Mouse (Mus musculus) lung, postnatal 0 days (tissue): ENCODE data around the gene Asic5. TPM values are rescaled to one million over a fixed set of nuclear protein-coding genes. Genes with fewer than 3 reads are reported as not detected.

Source experiments
- ATAC-seq: fragments of 200-750 bp; cut with Nextera tagmentation; 2 replicates; pipeline ENCODE4 v1.8.0; 2017; ENCODE audit warnings: moderate library complexity
- DNase-seq: peaks from one replicate; pipeline ENCODE4 v3.0.0-alpha.2; 2016; ENCODE audit warnings: low spot score
- H3K27ac ChIP-seq: fragments of 300-500 bp; sonication (generic); 2 replicates; pipeline ENCODE4 v1.5.1; 2014; ENCODE audit warnings: antibody characterized with exemption, mild to moderate bottlenecking, low read length, mixed read lengths
- H3K27me3 ChIP-seq: fragments of 300-500 bp; sonication (generic); replicated peaks from 2 replicates; pipeline ENCODE4 v1.6.1; 2014; ENCODE audit warnings: low read length, mixed read lengths; ENCODE audit not compliant: insufficient read depth
- H3K36me3 ChIP-seq: fragments of 300-500 bp; sonication (generic); 2 replicates; pipeline ENCODE4 v1.6.1; 2014; ENCODE audit warnings: low read length, mixed read lengths; ENCODE audit not compliant: insufficient read depth
- H3K4me1 ChIP-seq: fragments of 300-500 bp; sonication (generic); 2 replicates; pipeline ENCODE4 v1.6.1; 2014; ENCODE audit warnings: antibody characterized with exemption, low read depth, low read length, mixed read lengths; ENCODE audit not compliant: insufficient read depth
- H3K4me2 ChIP-seq: fragments of 300-500 bp; sonication (generic); replicated peaks from 2 replicates; pipeline ENCODE4 v1.6.1; 2014; ENCODE audit warnings: low read depth, mild to moderate bottlenecking, low read length, moderate library complexity, mixed read lengths
- H3K4me3 ChIP-seq: fragments of 300-500 bp; sonication (generic); 2 replicates; pipeline ENCODE4 v1.5.1; 2014; ENCODE audit warnings: low read depth, low read length
- H3K9ac ChIP-seq: fragments of 300-500 bp; sonication (generic); replicated peaks from 2 replicates; pipeline ENCODE4 v1.6.1; 2014; ENCODE audit warnings: low read depth, mild to moderate bottlenecking
- H3K9me3 ChIP-seq: fragments of 300-500 bp; sonication (generic); 2 replicates; pipeline ENCODE4 v1.6.1; 2016; ENCODE audit warnings: low read length, mixed read lengths
- CTCF ChIP-seq: IDR thresholded peaks from 2 replicates; pipeline ENCODE4 v1.5.1; 2016; ENCODE audit warnings: antibody characterized with exemption, mild to moderate bottlenecking
- EP300 ChIP-seq: IDR thresholded peaks from 2 replicates; pipeline ENCODE4 v1.6.1; 2016; ENCODE audit warnings: antibody characterized with exemption, mild to moderate bottlenecking, control low read depth
- WGBS: fragments of 180-500 bp; shearing (Covaris S2); extraction: QIAGEN DNeasy Blood & Tissue Kit; methylation state at CpG from one replicate; pipeline ENCODE4 v1.1.7; 2014; 5-methylcytosine and 5-hydroxymethylcytosine counted together
- polyA plus RNA-seq: library from polyadenylated mRNA; unstranded; fragments of >200 nt; fragmentation: Nextera tagmentation; extraction: Ambion mirVana; gene quantifications from 2 replicates; pipeline ENCODE4 v1.2.1, GENCODE M21; 2015

Gene Asic5
- polyA plus RNA-seq, 1 experiment from 2014 or later, result 0.12 TPM

- ATAC-seq, result peak; percentile 76
- Histone ChIP-seq H3K4me3 (no peak overlapping the region), H3K36me3 (no peaks in the 10 kb centered on the region), H3K4me2 (0 out of 2 replicates have a peak overlapping the region, but pooled peaks have one; percentile 17), H3K4me1 (peaks cover 5% of the 10 kb centered on the region; the same call in 1 of the 2 replicates), H3K9ac (no peak overlapping the region), H3K27ac (peak overlapping the region; percentile 71; the same call in 1 of the 2 replicates), H3K9me3 (no peaks in the 10 kb centered on the region), H3K27me3 (no peaks in the 10 kb centered on the region)
- WGBS, result 33% methylated on average over 6 of the region's 6 CpGs
- TF ChIP-seq EP300 (peak; percentile 92), CTCF (no peak)
- peak; percentile 67 for DNase-seq
These were observed 61.6 kb downstream of the Asic5 start for GRCm38 (mm10) chr3:82043676-82044075.

DNA sequence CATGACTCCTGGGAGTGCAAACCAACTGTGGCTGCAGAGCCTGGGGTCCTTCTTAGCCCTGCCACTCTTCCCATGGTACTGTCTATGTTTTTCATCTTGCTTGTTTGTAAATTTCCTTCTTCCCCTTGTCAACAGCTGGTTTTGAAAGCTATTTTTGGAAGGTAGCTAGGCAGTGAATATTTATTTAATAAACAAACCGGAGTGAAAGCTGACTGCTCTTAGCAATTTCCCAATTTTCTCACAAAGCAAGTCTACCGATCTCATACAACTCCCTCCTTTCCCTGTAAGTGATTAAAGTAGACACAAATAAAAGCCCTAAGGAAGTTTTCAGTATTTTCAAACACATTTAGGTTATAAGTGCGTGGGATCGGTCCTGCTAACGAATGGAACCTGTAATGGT is 62.8 kb downstream of the Asic5 start:
- H3K27me3 ChIP-seq, result no peaks in the 10 kb centered on the region
- ATAC-seq, result peak; percentile 51; the same call in 1 of the 2 replicates
- H3K9me3 ChIP-seq, result no peaks in the 10 kb centered on the region
- TF ChIP-seq EP300 (peak; percentile 70), CTCF (no peak)
- 58% methylated on average over 5 of the region's 5 CpGs for WGBS
- peaks cover 7% of the 10 kb centered on the region; the same call in 1 of the 2 replicates for H3K4me1 ChIP-seq
- DNase-seq, result peak; percentile 77
- no peak overlapping the region for H3K4me2 ChIP-seq
- no peaks in the 10 kb centered on the region for H3K36me3 ChIP-seq
- H3K27ac ChIP-seq, result peak overlapping the region; percentile 64
- H3K9ac ChIP-seq, result no peak overlapping the region
- no peak overlapping the region for H3K4me3 ChIP-seq

- ATAC-seq (no peak), DNase-seq (peak; percentile 24)
- no peak overlapping the region for H3K4me2 ChIP-seq
- H3K27me3 ChIP-seq, result no peaks in the 10 kb centered on the region
- 59% methylated on average over 8 of the region's 8 CpGs for WGBS
- no peak overlapping the region for H3K4me3 ChIP-seq
- H3K27ac ChIP-seq, result 0 out of 2 replicates have a peak overlapping the region, but pooled peaks have one; percentile 20
- no peaks in the 10 kb centered on the region for H3K36me3 ChIP-seq
- no peaks in the 10 kb centered on the region for H3K9me3 ChIP-seq
- TF ChIP-seq EP300 (no peak), CTCF (no peak)
- H3K4me1 ChIP-seq, result peaks cover 7% of the 10 kb centered on the region; the same call in 1 of the 2 replicates
- no peak overlapping the region for H3K9ac ChIP-seq
These were observed 64.0 kb downstream of the Asic5 start for GRCm38 (mm10) chr3:82046087-82046486.

DNA sequence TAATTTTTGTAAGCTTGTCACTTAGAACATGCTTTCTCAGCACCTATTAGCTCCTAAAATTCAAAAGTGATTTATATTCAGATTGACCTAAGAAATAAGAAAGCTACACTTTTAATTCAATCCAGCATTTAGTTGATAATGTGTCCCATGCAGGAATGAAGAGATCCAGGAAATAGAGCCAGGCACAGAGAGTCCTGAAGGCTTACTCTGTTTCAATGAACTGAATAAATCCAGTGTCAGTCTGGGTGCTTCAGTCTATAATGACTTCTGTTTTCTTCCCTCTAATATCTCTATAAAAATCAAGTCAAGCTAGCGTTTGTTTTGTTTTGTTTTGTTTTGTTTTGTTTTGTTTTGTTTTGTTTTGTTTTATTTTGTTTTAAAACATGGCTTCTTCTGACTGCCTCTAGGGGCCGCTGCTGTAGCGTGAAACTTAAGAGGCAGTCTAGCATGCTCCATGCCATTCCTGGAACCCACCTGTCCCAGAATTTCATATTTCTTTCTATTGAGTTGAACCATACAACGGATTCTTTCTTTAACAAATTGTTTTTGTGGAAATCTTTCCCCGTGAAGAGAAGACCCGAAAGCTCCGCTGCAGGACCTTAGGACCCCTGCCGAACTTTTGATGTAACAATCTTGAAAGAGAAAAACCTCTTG is 65.1 kb downstream of the Asic5 start:
- 24% methylated on average over 8 of the region's 8 CpGs for WGBS
- no peak for TF ChIP-seq EP300
- peak; percentile 79 for TF ChIP-seq CTCF
- peak; percentile 72 for DNase-seq

DNA sequence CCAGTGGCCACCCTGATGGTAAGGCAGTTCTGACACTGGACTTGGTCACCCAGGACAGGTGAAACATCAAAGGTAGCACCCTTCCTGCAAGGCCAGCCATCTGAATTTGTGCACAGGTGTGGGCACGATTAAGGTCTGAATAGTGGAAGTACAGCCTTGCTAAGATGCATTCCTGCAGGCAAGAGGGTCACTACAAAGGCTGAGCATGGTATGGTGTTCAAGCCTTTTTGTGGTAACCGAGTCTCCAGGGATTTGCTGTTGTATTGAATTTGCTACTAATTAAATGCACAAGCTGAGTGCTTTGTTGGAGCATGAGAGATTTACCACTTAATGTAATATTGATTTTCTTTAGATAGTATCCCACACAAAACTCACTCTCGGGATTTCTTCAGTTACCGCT is 66.0 kb downstream of the Asic5 start:
- no peak for DNase-seq
- Histone ChIP-seq H3K4me2 (no peak overlapping the region), H3K36me3 (no peaks in the 10 kb centered on the region), H3K4me3 (no peak overlapping the region), H3K9ac (no peak overlapping the region), H3K4me1 (peaks cover 6% of the 10 kb centered on the region; the same call in 1 of the 2 replicates), H3K9me3 (no peaks in the 10 kb centered on the region), H3K27ac (no peak overlapping the region), H3K27me3 (no peaks in the 10 kb centered on the region)
- TF ChIP-seq CTCF (no peak), EP300 (no peak)
- no peak for ATAC-seq
- WGBS, result 75% methylated on average over 4 of the region's 4 CpGs

More for the DNA sequence above, 65.1 kb downstream of the Asic5 start:
- Histone ChIP-seq H3K4me1 (peaks cover 7% of the 10 kb centered on the region; the same call in 1 of the 2 replicates), H3K36me3 (no peaks in the 10 kb centered on the region), H3K4me2 (no peak overlapping the region), H3K9me3 (no peaks in the 10 kb centered on the region), H3K9ac (no peak overlapping the region), H3K27me3 (no peaks in the 10 kb centered on the region), H3K4me3 (no peak overlapping the region), H3K27ac (no peak overlapping the region)
- ATAC-seq, result no peak

- 0 out of 2 replicates have a peak overlapping the region, but pooled peaks have one; percentile 38 for H3K27ac ChIP-seq
- H3K36me3 ChIP-seq, result no peaks in the 10 kb centered on the region
- WGBS, result 30% methylated on average over 7 of the region's 7 CpGs
- ATAC-seq (no peak), DNase-seq (peak; percentile 63)
- no peaks in the 10 kb centered on the region for H3K9me3 ChIP-seq
- no peak overlapping the region for H3K9ac ChIP-seq
- no peak overlapping the region for H3K4me2 ChIP-seq
- no peaks in the 10 kb centered on the region for H3K27me3 ChIP-seq
- H3K4me3 ChIP-seq, result no peak overlapping the region
- H3K4me1 ChIP-seq, result 0 out of 2 replicates have a peak, but pooled peaks cover 3% of the 10 kb centered on the region
- TF ChIP-seq EP300, result no peak
- no peak for TF ChIP-seq CTCF
These were observed 66.6 kb downstream of the Asic5 start for GRCm38 (mm10) chr3:82048681-82049080.
